Mouse (Mus musculus): ENCODE results near the gene Lipi. TPM values are rescaled to one million over a fixed set of nuclear protein-coding genes. Genes with fewer than 3 reads are reported as not detected.

The Lipi gene
- total and polyA plus RNA-seq, 3 experiments: not detected

DNA sequence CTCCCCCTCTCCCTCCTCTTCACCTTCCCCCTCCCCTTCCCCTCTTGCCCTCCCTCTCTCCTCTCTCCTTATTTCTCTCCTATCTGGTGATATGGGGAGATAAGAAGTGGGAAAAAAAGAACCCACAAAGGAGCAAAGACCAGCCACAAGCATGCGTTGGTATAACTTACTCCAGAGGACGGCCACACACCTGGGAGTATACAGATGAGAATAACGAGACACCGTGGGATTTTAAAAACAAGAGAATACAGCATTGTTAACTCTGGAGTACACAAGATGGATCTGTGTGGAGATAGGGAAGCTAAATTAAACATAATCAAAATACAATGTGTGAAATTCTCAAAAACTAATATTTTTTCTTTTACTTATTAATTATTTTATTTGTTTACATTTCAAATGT lies 89.3 kb downstream of the Lipi start:
- dilution Hi-C loops (cut with MboI; ENCODE audit: extremely low pct_ligation_motif_present, extremely low pct_unique_long_range_greater_than_20kb, low sequenced_read_pairs): no loop called here
- in situ Hi-C loops (cut with MboI; ENCODE audit: low pct_ligation_motif_present, low pct_unique_long_range_greater_than_20kb, low sequenced_read_pairs): no loop called here

More for the DNA sequence above, 89.3 kb downstream of the Lipi start:
- no peaks in the 10 kb centered on the region for H3K4me1 ChIP-seq (ENCODE audit: control insufficient read depth in 1 of 2, insufficient read depth in 2 of 2)
- H3K9me3 ChIP-seq (replicated peaks; ENCODE audit: low read length): peaks cover 58% of the 10 kb centered on the region
- TF ChIP-seq IRF4 (IDR thresholded peaks at IDR 0.05; ENCODE audit: low read depth, low read length): no peak
- TF ChIP-seq HCFC1 (IDR thresholded peaks at IDR 0.05; ENCODE audit: low read depth, low read length): no peak
- TF ChIP-seq SIN3A (IDR thresholded peaks at IDR 0.05; ENCODE audit: low read length): no peak
- no peak for TF ChIP-seq NELFE (IDR thresholded peaks at IDR 0.05; ENCODE audit: low read depth, low read length)
- TF ChIP-seq JUN (IDR thresholded peaks at IDR 0.05; ENCODE audit: insufficient read depth, low read depth, low read length): no peak
- TF ChIP-seq MXI1 (IDR thresholded peaks at IDR 0.05; ENCODE audit: low read depth, low read length): no peak
- no peak for TF ChIP-seq MAZ (IDR thresholded peaks at IDR 0.05; ENCODE audit: low read depth, low read length)
- no peak for TF ChIP-seq E2F4 (IDR thresholded peaks at IDR 0.05; ENCODE audit: insufficient replicate concordance, low read depth, low read length)
- no peak for TF ChIP-seq MAX (IDR thresholded peaks at IDR 0.05; ENCODE audit: low read length)
- no peak for TF ChIP-seq JUND (conservative IDR thresholded peaks at IDR 0.05; ENCODE audit: low read depth, low read length)
- no peak for TF ChIP-seq POLR2A (IDR thresholded peaks at IDR 0.05; ENCODE audit: low read depth, low read length)
- TF ChIP-seq NRF1 (IDR thresholded peaks at IDR 0.05; ENCODE audit: low read depth, low read length): no peak
- no peak for TF ChIP-seq RAD21 (IDR thresholded peaks at IDR 0.05; ENCODE audit: low read depth, low read length)
- no peaks in the 10 kb centered on the region for H3K36me3 ChIP-seq (replicated peaks in 1 of 2; ENCODE audit: control insufficient read depth in 1 of 2, insufficient read depth in 1 of 2, low read length in 1 of 2)
- H3K4me2 ChIP-seq (ENCODE audit: insufficient read depth, low read depth, poor library complexity, severe bottlenecking): no peak overlapping the region
- no peak overlapping the region for H3K27ac ChIP-seq (ENCODE audit: insufficient read depth, low read depth)
- no peak overlapping the region for H3K4me3 ChIP-seq (replicated peaks in 1 of 3; ENCODE audit: low read depth in 2 of 3, low read length in 2 of 3, poor library complexity in 1 of 3)
- DNase-seq (ENCODE audit: extremely low read depth): no peak
- no peaks in the 10 kb centered on the region for H3K79me2 ChIP-seq (replicated peaks; ENCODE audit: control insufficient read depth, extremely low read depth, insufficient read depth, poor library complexity, severe bottlenecking)
- H3K27me3 ChIP-seq (replicated peaks): no peaks in the 10 kb centered on the region
- no peak overlapping the region for H3K9ac ChIP-seq (ENCODE audit: insufficient read depth, low read depth)

Other genes starting within 250 kb of the Lipi start
- gene Rbm11, start 6.8 kb upstream of the Lipi start, total RNA-seq (2012; rRNA removed): not detected in 2 replicates
- not detected in 2 replicates for gene Rbm11, start 6.8 kb upstream of the Lipi start, total RNA-seq (2014; rRNA removed)
- gene Rbm11, start 6.8 kb upstream of the Lipi start, polyA plus RNA-seq (2012; ENCODE audit: insufficient read length, low read depth): not detected in 2 replicates
- 30.6 and 36.8 TPM in 2 replicates for gene Hspa13, start 181.0 kb upstream of the Lipi start, total RNA-seq (2012; rRNA removed)
- gene Hspa13, start 181.0 kb upstream of the Lipi start, total RNA-seq (2014; rRNA removed): 38.9 and 45.9 TPM in 2 replicates
- 20.4 and 21.3 TPM in 2 replicates for gene Hspa13, start 181.0 kb upstream of the Lipi start, polyA plus RNA-seq (2012; ENCODE audit: insufficient read length, low read depth)

Data from CH12.LX (cell line).